Mouse (Mus musculus) limb, embryonic 14.5 days (tissue): ENCODE measurements at regions not wholly inside any gene's neighbourhood (a gene's known extent, or its start where the extent isn't known, plus 50 kb on each side); places are given as distances from the start of the nearest gene placed in this dataset.
A peak's percentile ranks its signal among the peaks of the same experiment; 100 is the strongest.

Source experiments
- ATAC-seq: fragments of 200-750 bp; cut with Nextera tagmentation; 2 replicates; pipeline ENCODE4 v1.8.0; 2017; ENCODE audit warnings: low read depth, moderate number of reproducible peaks, moderate TSS enrichment; ENCODE audit not compliant: low FRiP score
- DNase-seq: peaks from one replicate; pipeline ENCODE4 v3.0.0-alpha.2; 2015; ENCODE audit warnings: low spot score
- H3K27ac ChIP-seq: fragments of 300-500 bp; sonication (generic); replicated peaks from 2 replicates; pipeline ENCODE4 v1.5.1; 2014; ENCODE audit warnings: low read depth, mild to moderate bottlenecking, low read length, moderate library complexity, mixed read lengths
- H3K27me3 ChIP-seq: fragments of 300-500 bp; sonication (generic); 2 replicates; pipeline ENCODE4 v1.6.1; 2014; ENCODE audit warnings: low read length, mixed read lengths; ENCODE audit not compliant: control insufficient read depth, insufficient read depth
- H3K36me3 ChIP-seq: fragments of 300-500 bp; sonication (generic); 2 replicates; pipeline ENCODE4 v1.6.1; 2014; ENCODE audit warnings: mild to moderate bottlenecking, low read length, moderate library complexity, mixed read lengths; ENCODE audit not compliant: control insufficient read depth, insufficient read depth
- H3K4me1 ChIP-seq: fragments of 300-500 bp; sonication (generic); 2 replicates; pipeline ENCODE4 v1.6.1; 2014; ENCODE audit warnings: antibody characterized with exemption, low read length, mixed read lengths; ENCODE audit not compliant: control insufficient read depth, insufficient read depth
- H3K4me2 ChIP-seq: fragments of 300-500 bp; sonication (generic); replicated peaks from 2 replicates; pipeline ENCODE4 v1.6.1; 2014; ENCODE audit warnings: low read depth, mild to moderate bottlenecking, low read length, moderate library complexity; ENCODE audit not compliant: severe bottlenecking
- H3K4me3 ChIP-seq: fragments of 300-500 bp; sonication (generic); replicated peaks from 2 replicates; pipeline ENCODE4 v1.5.1; 2014; ENCODE audit warnings: low read length
- H3K9ac ChIP-seq: fragments of 300-500 bp; sonication (generic); 2 replicates; pipeline ENCODE4 v1.6.1; 2014; ENCODE audit warnings: mild to moderate bottlenecking, low read depth, low read length, moderate library complexity; ENCODE audit not compliant: severe bottlenecking
- H3K9me3 ChIP-seq: fragments of 300-500 bp; sonication (generic); 2 replicates; pipeline ENCODE4 v1.6.1; 2016; ENCODE audit warnings: low read length; ENCODE audit not compliant: control insufficient read depth
- POLR2A ChIP-seq: fragments of 200-500 bp; IDR thresholded peaks from 2 replicates; pipeline ENCODE4 v1.8.0; 2012; ENCODE audit warnings: inconsistent platforms, mild to moderate bottlenecking, moderate library complexity, borderline replicate concordance; ENCODE audit not compliant: insufficient read depth, insufficient read length; ENCODE audit errors: extremely low read depth
- WGBS: fragments of 180-500 bp; shearing (Covaris S2); extraction: QIAGEN DNeasy Blood & Tissue Kit; methylation state at CpG from one replicate; pipeline ENCODE4 v1.1.7; 2014; 5-methylcytosine and 5-hydroxymethylcytosine counted together

DNA sequence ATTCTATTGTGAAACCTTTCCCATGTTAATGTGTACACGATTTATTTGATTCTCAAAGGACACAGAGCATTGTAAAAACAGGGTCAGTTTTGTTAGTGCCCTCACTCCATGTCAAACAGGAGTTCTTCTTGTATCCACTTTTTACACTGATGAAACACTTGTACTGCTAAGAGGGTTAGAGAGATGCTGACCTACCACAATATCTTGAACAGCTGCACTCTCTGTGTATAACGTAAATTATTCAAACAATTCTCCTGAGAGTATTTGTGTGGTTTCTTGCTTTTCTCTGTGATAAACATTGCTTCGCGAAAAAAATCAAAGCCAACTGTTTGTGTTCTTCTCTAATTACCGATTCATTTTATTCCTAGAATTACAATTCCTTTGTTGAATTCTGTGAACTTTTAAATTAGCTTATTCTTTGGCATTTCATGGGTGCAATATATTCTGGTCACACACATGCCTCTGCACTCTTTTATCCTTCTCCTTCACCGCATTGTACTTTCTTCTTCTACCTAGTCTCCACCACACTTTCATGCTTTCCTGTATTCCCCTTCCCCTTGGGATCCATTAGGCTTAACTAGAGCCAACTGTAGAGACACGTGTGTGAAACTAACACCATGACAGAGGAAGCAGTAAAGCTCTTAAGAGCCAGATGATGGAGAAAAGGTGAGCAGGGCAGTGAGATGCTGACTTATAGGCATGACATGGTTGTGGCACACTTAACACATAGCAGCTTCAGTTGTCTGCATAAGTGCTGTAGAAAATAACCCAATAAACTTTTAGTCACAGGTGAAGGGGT, 281.4 kb downstream of the Otol1 start:
- Histone ChIP-seq H3K27ac (no peak overlapping the region), H3K9ac (no peak overlapping the region), H3K4me1 (no peaks in the 10 kb centered on the region), H3K4me3 (no peak overlapping the region), H3K36me3 (no peaks in the 10 kb centered on the region), H3K27me3 (no peaks in the 10 kb centered on the region), H3K9me3 (no peaks in the 10 kb centered on the region), H3K4me2 (no peak overlapping the region)
- DNase-seq: peak; percentile 11
- TF ChIP-seq POLR2A: no peak
- 36% methylated on average over 7 of the region's 7 CpGs for WGBS
- peak; percentile 55; the same call in 1 of the 2 replicates for ATAC-seq

DNA sequence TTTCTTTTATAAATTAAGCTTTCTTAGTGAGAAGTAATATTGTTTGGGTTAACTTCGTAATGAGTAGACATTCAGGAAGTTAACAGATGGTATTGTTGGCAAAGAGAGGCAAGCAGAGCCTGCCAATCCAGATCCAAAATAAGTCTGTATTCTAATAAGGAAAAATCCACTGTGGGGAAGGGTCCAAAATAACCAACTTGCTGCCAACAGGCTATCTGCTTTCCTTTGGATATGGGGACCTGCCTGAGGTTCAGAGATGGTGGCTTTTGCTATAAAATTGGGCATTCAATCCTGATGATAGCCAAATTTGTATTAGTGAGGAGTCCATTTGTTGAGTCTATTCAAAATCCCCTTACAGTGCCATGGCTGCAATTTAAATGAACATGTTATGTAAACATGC, 300.1 kb downstream of the Otol1 start:
- H3K4me1 ChIP-seq: no peaks in the 10 kb centered on the region; the same call in 1 of the 2 replicates
- H3K27ac ChIP-seq: no peak overlapping the region
- DNase-seq (no peak), ATAC-seq (no peak)
- H3K27me3 ChIP-seq: no peaks in the 10 kb centered on the region
- no peaks in the 10 kb centered on the region for H3K36me3 ChIP-seq
- no peaks in the 10 kb centered on the region for H3K9me3 ChIP-seq
- no peak for TF ChIP-seq POLR2A
- 72% methylated on average over 1 of the region's 1 CpGs for WGBS
- no peak overlapping the region for H3K4me2 ChIP-seq
- H3K9ac ChIP-seq: no peak overlapping the region
- no peak overlapping the region for H3K4me3 ChIP-seq

DNA sequence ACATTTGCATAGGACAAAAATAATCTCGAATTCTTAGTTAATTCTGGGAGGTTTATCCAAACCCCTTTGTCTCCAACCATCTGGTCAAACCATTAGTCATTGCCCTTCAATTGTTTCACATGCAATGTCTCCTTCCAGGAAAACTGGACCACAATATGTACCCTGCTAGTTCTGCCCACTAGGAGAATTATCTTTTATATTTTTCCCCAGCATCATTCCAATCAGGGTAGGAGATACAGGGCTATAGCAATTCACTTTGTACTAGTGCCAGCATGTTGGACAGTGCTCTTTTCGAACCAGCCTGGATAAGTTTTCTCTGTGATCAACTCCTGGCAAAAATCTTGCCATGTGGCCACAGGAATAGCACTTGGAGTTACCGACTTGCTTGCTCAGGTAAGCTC, 300.6 kb downstream of the Otol1 start:
- Histone ChIP-seq H3K9me3 (no peaks in the 10 kb centered on the region), H3K4me1 (no peaks in the 10 kb centered on the region; the same call in 1 of the 2 replicates), H3K4me2 (no peak overlapping the region), H3K27me3 (no peaks in the 10 kb centered on the region), H3K9ac (no peak overlapping the region), H3K36me3 (no peaks in the 10 kb centered on the region), H3K4me3 (no peak overlapping the region), H3K27ac (no peak overlapping the region)
- TF ChIP-seq POLR2A: no peak
- DNase-seq: no peak
- no peak for ATAC-seq
- 72% methylated on average over 3 of the region's 3 CpGs for WGBS

DNA sequence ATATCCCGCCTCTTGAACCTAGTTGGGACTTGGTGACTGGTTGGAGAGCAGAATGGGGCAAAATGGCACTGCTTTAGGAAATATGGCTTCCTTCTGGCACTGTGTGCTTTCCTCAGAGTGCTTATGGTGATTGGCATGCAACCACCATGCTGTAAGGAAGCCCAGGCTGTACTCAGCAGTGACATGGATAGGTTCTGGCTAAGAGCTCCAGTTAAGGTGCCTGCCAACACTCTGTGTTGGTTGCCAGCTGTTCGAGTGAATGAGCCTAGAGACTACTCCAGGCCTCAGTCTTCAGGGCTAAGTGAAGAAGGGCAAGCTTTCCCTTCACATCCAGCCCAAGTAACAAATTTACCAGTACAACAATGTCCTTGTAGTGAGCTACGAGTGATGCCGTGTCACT, 301.9 kb downstream of the Otol1 start:
- DNase-seq: no peak
- Histone ChIP-seq H3K4me2 (no peak overlapping the region), H3K4me3 (no peak overlapping the region), H3K36me3 (no peaks in the 10 kb centered on the region), H3K4me1 (no peaks in the 10 kb centered on the region; the same call in 1 of the 2 replicates), H3K9me3 (no peaks in the 10 kb centered on the region), H3K27me3 (no peaks in the 10 kb centered on the region), H3K9ac (no peak overlapping the region), H3K27ac (no peak overlapping the region)
- TF ChIP-seq POLR2A: no peak
- no peak for ATAC-seq
- 87% methylated on average over 4 of the region's 4 CpGs for WGBS

DNA sequence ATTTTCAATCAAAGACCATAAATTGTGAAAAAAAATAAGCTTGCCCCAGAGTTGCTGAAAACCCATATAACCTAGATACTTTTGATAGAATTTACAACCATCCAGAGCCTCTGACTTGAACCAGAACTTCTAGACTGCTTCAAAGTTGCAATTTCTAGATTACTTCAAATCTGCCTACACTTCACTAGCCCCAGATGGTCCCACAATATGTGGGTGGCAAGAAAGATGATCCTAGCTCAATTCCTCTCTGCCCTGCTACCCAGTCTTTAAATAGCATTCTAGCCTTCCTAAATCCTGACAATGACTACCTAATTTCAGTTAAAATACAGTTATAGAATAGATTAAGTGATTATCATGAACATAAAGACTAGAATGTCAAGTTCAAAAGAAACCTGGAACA, 303.6 kb downstream of the Otol1 start:
- Histone ChIP-seq H3K27ac (no peak overlapping the region), H3K27me3 (no peaks in the 10 kb centered on the region), H3K4me3 (no peak overlapping the region), H3K9me3 (no peaks in the 10 kb centered on the region), H3K4me1 (no peaks in the 10 kb centered on the region; the same call in 1 of the 2 replicates), H3K9ac (no peak overlapping the region), H3K4me2 (no peak overlapping the region), H3K36me3 (no peaks in the 10 kb centered on the region)
- ATAC-seq (no peak), DNase-seq (no peak)
- no peak for TF ChIP-seq POLR2A

DNA sequence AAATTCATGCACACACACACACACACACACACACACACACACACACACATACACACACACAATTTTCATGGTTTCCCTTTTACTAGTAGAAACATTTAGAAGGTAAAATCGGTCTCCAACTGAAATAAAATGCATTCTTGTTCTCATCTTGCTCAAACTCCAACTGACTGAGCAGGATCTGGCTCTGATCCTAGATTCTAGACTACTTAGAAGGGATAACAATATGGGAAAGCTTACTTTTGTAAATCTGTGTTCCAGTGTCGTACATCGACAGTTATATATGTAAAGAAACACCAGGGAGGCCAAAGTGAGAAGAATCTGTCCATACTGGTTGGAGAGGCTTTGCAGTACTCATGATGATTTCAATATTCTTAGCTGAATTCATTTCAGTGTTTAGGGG, 304.6 kb downstream of the Otol1 start:
- 51% methylated on average over 3 of the region's 3 CpGs for WGBS
- Histone ChIP-seq H3K4me1 (no peaks in the 10 kb centered on the region; the same call in 1 of the 2 replicates), H3K4me3 (no peak overlapping the region), H3K4me2 (no peak overlapping the region), H3K36me3 (no peaks in the 10 kb centered on the region), H3K27ac (no peak overlapping the region), H3K9me3 (no peaks in the 10 kb centered on the region), H3K9ac (no peak overlapping the region), H3K27me3 (no peaks in the 10 kb centered on the region)
- DNase-seq: peak; percentile 45
- no peak for TF ChIP-seq POLR2A
- no peak for ATAC-seq
